Mouse (Mus musculus): ENCODE data around the gene Mxd3. TPM values are rescaled to one million over a fixed set of nuclear protein-coding genes. Genes with fewer than 3 reads are reported as not detected.

Mxd3 gene
- 14.3 and 18.5 TPM in 2 replicates for polyA plus RNA-seq (2012; rRNA removed)

DNA sequence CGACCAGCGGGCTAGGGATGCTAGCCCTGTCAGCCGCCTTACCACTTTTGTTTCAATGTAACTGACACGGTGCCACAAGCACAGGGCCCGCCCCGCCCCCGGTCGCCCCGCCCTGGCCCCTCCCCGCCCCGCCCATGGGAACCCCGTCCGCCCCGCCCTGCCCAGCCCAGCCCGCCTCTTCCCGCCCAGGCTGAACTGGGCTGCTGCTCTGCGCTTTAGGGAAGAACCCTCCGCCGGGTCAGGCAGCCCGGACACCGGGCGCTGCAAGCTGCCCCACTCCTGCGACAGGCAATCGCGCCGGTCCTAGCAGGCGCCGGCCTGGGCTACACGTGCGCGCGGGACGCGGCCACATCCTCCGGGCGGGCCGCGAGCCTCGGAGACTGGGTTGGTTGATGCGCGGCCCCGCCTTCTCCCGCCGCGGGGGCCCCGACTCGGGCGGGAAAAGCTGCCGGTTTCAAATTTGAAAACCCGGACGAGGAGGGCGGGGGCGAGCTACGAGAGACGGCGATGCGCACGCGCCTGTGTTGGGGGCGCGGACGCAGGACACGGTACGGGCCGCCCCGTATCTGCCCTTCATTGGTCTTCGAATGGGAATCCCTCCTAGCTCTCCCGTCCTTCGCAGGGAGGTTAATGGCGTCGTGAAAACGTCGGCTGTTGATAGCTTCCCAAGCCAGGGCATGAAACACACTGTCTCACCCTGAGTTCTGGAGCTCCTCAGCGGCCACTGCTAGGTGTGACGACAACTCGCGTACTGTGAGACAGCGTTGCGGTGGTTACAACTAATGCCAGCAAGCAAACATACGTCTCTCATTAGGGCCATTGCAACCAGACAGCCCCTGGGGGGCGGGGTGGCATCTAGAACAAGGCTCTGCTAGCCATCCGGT, at the start of gene Mxd3:
Mxd3 (minus strand) TSS at position 141 of the 884 bp plus-strand sequence.
- under 1% methylated on average over 79 of the region's 82 CpGs for WGBS
- H3K27ac ChIP-seq (ENCODE audit: insufficient read depth, low read length) = peak within 1 kb of the TSS; percentile 35

DNA sequence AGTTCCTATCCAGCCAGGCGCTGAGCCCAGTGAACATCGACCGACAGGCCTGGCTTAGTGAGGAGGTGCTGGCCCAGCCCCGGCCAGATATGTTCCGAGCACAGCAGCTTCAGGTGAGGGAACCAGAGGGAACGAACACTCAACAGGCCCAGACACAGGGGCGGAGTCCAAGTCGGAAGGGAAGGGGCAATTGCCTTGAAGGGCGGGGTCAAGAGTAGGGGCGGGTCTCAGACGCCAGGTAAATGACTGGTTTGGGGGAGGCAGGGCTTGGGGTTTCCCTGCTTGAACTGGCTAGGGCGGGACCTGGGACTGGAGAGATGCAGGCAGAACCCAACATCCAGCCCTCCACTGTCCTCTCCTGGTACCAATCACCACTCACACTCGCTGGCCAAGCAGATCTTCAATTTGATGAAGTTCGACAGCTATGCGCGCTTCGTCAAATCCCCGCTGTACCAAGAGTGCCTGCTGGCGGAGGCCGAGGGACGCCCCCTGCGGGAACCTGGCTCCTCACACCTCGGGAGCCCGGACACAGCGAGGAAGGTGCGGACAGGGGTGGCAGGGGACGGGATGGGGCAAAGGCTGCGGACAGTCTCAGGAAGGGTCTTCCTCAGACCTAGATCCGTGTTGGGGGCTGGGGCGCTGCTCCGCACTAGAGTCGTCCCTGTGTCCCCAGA, 49.4 kb upstream of the Mxd3 start:
- no peak overlapping the region for H3K27ac ChIP-seq (ENCODE audit: insufficient read depth, low read length)
- H3K36me3 ChIP-seq (ENCODE audit: control insufficient read depth, insufficient read depth, low read length) = peaks cover 56% of the 10 kb centered on the region
- H3K27me3 ChIP-seq (ENCODE audit: control insufficient read depth, insufficient read depth, low read length) = no peaks in the 10 kb centered on the region
- TF ChIP-seq POLR2A (IDR thresholded peaks at IDR 0.05; ENCODE audit: low read depth, low read length) (no peak), CTCF (IDR thresholded peaks at IDR 0.05; ENCODE audit: extremely low read depth, insufficient read depth, insufficient read length, insufficient replicate concordance) (no peak)
- peaks cover 2% of the 10 kb centered on the region; the same call in 1 of the 2 replicates for H3K4me1 ChIP-seq (ENCODE audit: control insufficient read depth, insufficient read depth, insufficient read length)
- 94% methylated on average over 32 of the region's 32 CpGs for WGBS
- no peak overlapping the region for H3K4me3 ChIP-seq (ENCODE audit: extremely low read depth, insufficient read depth, insufficient read length)
- no peak for DNase-seq (ENCODE audit: low read depth in 1 of 2, low spot score in 2 of 2)

More for the DNA sequence above, at the start of gene Mxd3:
- Histone ChIP-seq H3K4me1 (ENCODE audit: control insufficient read depth, insufficient read depth, insufficient read length) (peaks cover 16% of the 10 kb centered on the region; the same call in 1 of the 2 replicates), H3K27me3 (ENCODE audit: control insufficient read depth, insufficient read depth, low read length) (no peaks in the 10 kb centered on the region), H3K4me3 (ENCODE audit: extremely low read depth, insufficient read depth, insufficient read length) (peak within 1 kb of the TSS; percentile 67), H3K36me3 (ENCODE audit: control insufficient read depth, insufficient read depth, low read length) (peaks cover 10% of the 10 kb centered on the region)
- peak; percentile 61 to 71 for DNase-seq (ENCODE audit: low read depth in 1 of 2, low spot score in 2 of 2)
- TF ChIP-seq POLR2A (IDR thresholded peaks at IDR 0.05; ENCODE audit: low read depth, low read length) (no peak), CTCF (IDR thresholded peaks at IDR 0.05; ENCODE audit: extremely low read depth, insufficient read depth, insufficient read length, insufficient replicate concordance) (no peak)

DNA sequence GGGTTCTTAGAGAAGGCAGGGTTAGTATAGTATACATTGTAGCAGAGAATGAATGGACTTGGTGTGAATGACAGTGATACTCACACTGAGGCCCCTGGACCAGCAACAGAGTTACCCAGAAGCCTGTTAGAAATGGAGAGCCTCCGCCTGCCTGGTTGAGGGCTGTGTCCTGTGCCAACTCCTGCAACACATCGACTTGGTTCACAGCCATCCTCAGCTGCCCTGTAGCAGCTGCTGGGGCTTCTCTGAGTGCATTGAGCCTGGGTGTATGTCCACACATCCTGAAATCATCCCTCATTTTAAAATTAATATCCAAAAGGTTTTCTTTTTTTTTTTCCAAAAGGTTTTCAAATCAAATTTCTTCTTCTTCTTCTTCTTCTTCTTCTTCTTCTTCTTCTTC, 46.3 kb upstream of the Mxd3 start:
- TF ChIP-seq POLR2A (IDR thresholded peaks at IDR 0.05; ENCODE audit: low read depth, low read length) (no peak), CTCF (IDR thresholded peaks at IDR 0.05; ENCODE audit: extremely low read depth, insufficient read depth, insufficient read length, insufficient replicate concordance) (no peak)
- H3K36me3 ChIP-seq (ENCODE audit: control insufficient read depth, insufficient read depth, low read length) = peaks cover 27% of the 10 kb centered on the region
- H3K4me3 ChIP-seq (ENCODE audit: extremely low read depth, insufficient read depth, insufficient read length) = no peak overlapping the region
- 79% methylated on average over 2 of the region's 2 CpGs for WGBS
- H3K27ac ChIP-seq (ENCODE audit: insufficient read depth, low read length) = no peak overlapping the region
- peaks cover 29% of the 10 kb centered on the region; the same call in 1 of the 2 replicates for H3K4me1 ChIP-seq (ENCODE audit: control insufficient read depth, insufficient read depth, insufficient read length)
- DNase-seq (ENCODE audit: low read depth in 1 of 2, low spot score in 2 of 2) = no peak
- H3K27me3 ChIP-seq (ENCODE audit: control insufficient read depth, insufficient read depth, low read length) = no peaks in the 10 kb centered on the region

DNA sequence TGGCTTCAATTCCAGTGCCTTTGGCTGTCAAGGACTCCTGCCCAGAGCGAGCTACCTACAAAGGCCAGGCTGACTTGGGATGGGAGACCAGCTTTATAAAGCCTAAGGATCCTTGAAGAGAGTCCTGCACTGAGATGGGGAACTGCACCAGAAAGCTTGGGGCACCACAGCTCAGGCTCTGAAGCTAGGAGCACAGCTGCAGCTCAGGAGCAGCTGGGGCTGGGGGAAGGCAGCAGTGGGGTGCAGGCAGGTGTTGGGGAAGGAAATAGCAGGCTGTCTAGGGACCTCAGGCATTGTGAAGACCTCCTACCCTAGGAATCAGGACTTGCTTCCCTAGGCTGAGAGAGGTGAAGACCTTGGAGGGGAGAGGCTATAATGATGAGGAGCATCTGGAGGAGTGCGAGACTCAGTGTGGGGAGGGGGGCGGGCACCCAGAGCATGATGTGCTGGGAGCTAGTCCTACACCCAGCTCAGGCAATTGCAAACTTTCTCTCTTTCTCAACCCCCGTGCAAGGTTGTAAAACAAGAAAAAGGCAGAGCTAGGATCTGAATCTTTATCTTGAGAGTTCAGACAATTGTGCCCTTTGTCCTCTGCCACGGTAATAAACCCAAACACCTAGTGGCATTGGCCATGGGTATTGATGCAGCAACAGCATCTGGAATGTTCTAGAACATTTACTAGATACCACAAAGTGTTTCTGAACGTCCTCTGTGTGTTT, 44.7 kb upstream of the Mxd3 start:
- Histone ChIP-seq H3K27ac (ENCODE audit: insufficient read depth, low read length) (peak overlapping the region; percentile 19; the same call in 1 of the 2 replicates), H3K4me1 (ENCODE audit: control insufficient read depth, insufficient read depth, insufficient read length) (peaks cover 34% of the 10 kb centered on the region; the same call in 1 of the 2 replicates), H3K4me3 (ENCODE audit: extremely low read depth, insufficient read depth, insufficient read length) (no peak overlapping the region), H3K27me3 (ENCODE audit: control insufficient read depth, insufficient read depth, low read length) (no peaks in the 10 kb centered on the region), H3K36me3 (ENCODE audit: control insufficient read depth, insufficient read depth, low read length) (peaks cover 17% of the 10 kb centered on the region)
- WGBS = 65% methylated on average over 6 of the region's 6 CpGs
- no peak for TF ChIP-seq POLR2A (IDR thresholded peaks at IDR 0.05; ENCODE audit: low read depth, low read length)
- TF ChIP-seq CTCF (IDR thresholded peaks at IDR 0.05; ENCODE audit: extremely low read depth, insufficient read depth, insufficient read length, insufficient replicate concordance) = no peak
- DNase-seq (ENCODE audit: low read depth in 1 of 2, low spot score in 2 of 2) = no peak

DNA sequence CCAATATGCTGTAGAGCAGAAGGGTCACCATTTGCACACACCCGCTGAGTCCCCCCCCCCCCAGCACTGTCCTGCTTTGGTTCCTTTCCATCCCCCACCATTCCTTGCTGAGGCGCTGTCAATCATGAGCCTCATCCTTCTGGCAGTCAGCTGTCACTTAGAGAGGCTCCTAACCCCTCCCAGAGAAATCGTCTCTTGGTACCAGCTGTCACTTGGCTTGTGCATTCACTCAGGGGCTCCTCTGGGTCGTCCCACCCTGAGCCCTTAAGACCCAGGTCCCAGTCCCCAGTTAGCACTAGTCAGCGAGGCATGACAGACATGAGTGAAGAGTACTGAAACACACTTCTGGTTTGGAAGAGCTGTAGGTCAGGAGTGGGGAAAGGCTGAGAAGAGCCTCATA, 42.1 kb upstream of the Mxd3 start:
- 62% methylated on average over 5 of the region's 5 CpGs for WGBS
- Histone ChIP-seq H3K4me3 (ENCODE audit: extremely low read depth, insufficient read depth, insufficient read length) (no peak overlapping the region; the same call in 1 of the 2 replicates), H3K4me1 (ENCODE audit: control insufficient read depth, insufficient read depth, insufficient read length) (peaks cover 39% of the 10 kb centered on the region; the same call in 1 of the 2 replicates), H3K27me3 (ENCODE audit: control insufficient read depth, insufficient read depth, low read length) (no peaks in the 10 kb centered on the region), H3K27ac (ENCODE audit: insufficient read depth, low read length) (no peak overlapping the region), H3K36me3 (ENCODE audit: control insufficient read depth, insufficient read depth, low read length) (peaks cover 2% of the 10 kb centered on the region; the same call in 1 of the 2 replicates)
- no peak for DNase-seq (ENCODE audit: low read depth in 1 of 2, low spot score in 2 of 2)
- no peak for TF ChIP-seq CTCF (IDR thresholded peaks at IDR 0.05; ENCODE audit: extremely low read depth, insufficient read depth, insufficient read length, insufficient replicate concordance)
- TF ChIP-seq POLR2A (IDR thresholded peaks at IDR 0.05; ENCODE audit: low read depth, low read length) = no peak

DNA sequence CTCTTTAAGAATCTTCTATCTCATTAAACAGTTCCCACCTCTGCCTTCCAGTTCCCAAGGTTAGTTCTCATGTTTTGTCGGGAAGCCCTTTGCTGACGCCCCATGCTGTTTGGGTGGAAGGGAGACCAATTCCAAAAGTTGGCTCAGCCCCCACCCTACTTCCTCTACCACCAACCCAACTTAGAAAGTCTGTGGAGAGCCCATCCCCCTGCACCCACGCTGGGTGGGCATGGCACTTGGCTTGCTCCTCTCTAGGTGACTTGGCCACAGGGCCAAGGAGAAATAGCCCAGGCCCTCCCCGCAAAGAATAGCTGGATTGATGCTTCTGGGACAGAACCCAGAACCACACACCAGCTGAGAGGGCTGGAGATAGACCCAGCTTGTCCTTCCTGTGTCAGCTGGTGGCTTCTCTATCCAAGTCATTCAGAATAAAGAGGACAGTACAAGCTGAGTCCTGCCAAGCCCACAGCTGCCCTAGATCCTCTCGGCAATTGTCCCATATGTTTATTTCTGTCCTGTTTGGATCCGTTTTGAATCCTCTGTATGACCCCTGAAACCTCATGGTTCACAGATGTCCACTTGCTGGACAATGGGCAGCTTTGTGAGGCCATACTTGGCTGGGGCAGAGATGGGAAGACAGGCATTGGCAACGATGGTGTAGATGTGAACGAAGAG, 41.5 kb upstream of the Mxd3 start:
- Histone ChIP-seq H3K36me3 (ENCODE audit: control insufficient read depth, insufficient read depth, low read length) (peaks cover 2% of the 10 kb centered on the region; the same call in 1 of the 2 replicates), H3K27me3 (ENCODE audit: control insufficient read depth, insufficient read depth, low read length) (no peaks in the 10 kb centered on the region), H3K4me3 (ENCODE audit: extremely low read depth, insufficient read depth, insufficient read length) (peak overlapping the region; percentile 12; the same call in 1 of the 2 replicates), H3K4me1 (ENCODE audit: control insufficient read depth, insufficient read depth, insufficient read length) (peaks cover 39% of the 10 kb centered on the region; the same call in 1 of the 2 replicates), H3K27ac (ENCODE audit: insufficient read depth, low read length) (no peak overlapping the region)
- DNase-seq (ENCODE audit: low read depth in 1 of 2, low spot score in 2 of 2) = no peak
- 75% methylated on average over 8 of the region's 8 CpGs for WGBS
- TF ChIP-seq CTCF (IDR thresholded peaks at IDR 0.05; ENCODE audit: extremely low read depth, insufficient read depth, insufficient read length, insufficient replicate concordance) = no peak
- no peak for TF ChIP-seq POLR2A (IDR thresholded peaks at IDR 0.05; ENCODE audit: low read depth, low read length)

Data from spleen, adult 2 months (tissue).